Mouse (Mus musculus) E14TG2a.4 (cell line): ENCODE measurements around the gene Prph.

Experiments
- H3K27me3 ChIP-seq: 2 replicates; pipeline ENCODE4 v1.6.1; 2014; ENCODE audit warnings: low read length, control low read depth; ENCODE audit not compliant: insufficient read depth
- H3K36me3 ChIP-seq: 2 replicates; pipeline ENCODE4 v1.6.1; 2014; ENCODE audit warnings: low read length, control low read depth; ENCODE audit not compliant: insufficient read depth
- H3K4me1 ChIP-seq: replicated peaks from 2 replicates; pipeline ENCODE4 v1.6.1; 2014; ENCODE audit warnings: low read depth, low read length, control low read depth
- H3K4me3 ChIP-seq: replicated peaks from 2 replicates; pipeline ENCODE4 v1.5.1; 2014; ENCODE audit warnings: mild to moderate bottlenecking, low read length
- H3K9me3 ChIP-seq: 2 replicates; pipeline ENCODE4 v1.6.1; 2014; ENCODE audit warnings: low read length, control low read depth
- CTCF ChIP-seq: conservative IDR thresholded peaks from 2 replicates; pipeline ENCODE4 v1.5.1; 2014; ENCODE audit warnings: low read length
- NANOG ChIP-seq: IDR thresholded peaks from 2 replicates; pipeline ENCODE4 v1.6.1; 2014; ENCODE audit warnings: borderline replicate concordance, low read length, mixed read lengths
- POU5F1 ChIP-seq: IDR thresholded peaks from 2 replicates; pipeline ENCODE4 v1.6.1; 2014; ENCODE audit warnings: low read length, borderline replicate concordance

Prph gene

DNA sequence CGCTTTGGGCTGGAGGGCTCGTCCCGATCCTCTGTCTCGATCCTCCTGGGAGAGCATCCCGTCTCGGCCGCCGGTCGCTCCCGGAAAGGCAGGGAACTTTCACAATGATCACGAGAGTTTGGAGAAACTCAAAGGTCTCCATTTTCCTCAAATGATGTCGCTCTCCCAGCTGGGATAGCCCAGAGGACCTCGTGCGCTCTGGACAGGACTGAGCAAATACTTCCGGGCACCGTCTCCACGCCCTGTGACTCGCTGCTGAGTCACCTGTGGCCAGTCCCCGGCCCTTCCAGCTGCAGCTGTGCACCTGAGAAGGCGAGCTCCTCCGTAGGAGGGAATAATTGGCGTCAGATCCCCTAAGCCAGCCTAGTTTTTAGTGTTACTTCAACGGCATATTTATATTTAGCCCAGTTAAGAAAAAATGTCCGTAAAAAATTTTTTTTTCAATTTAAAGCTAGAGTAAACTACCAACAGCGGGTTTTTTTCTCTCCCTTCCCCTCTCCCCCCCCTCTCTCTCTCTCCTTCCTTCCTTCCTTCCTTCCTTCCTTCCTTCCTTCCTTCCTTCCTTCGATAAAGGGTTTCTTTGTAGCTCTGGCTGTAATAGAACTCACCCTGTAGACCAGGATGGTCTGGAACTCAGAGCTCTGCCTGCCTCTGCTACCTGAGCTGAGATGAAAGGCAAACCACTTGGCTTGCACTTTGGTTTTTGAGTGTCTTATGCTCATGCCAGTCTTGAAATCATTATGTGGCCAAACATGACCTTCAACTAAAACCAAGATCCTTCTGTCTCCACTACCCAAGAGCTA lies 24.2 kb upstream of the Prph start:
- Histone ChIP-seq H3K27me3 (no peaks in the 10 kb centered on the region), H3K4me3 (peak overlapping the region; percentile 97), H3K9me3 (no peaks in the 10 kb centered on the region), H3K4me1 (peaks cover 51% of the 10 kb centered on the region), H3K36me3 (peaks cover 38% of the 10 kb centered on the region)
- TF ChIP-seq CTCF (no peak), NANOG (no peak), POU5F1 (no peak)

DNA sequence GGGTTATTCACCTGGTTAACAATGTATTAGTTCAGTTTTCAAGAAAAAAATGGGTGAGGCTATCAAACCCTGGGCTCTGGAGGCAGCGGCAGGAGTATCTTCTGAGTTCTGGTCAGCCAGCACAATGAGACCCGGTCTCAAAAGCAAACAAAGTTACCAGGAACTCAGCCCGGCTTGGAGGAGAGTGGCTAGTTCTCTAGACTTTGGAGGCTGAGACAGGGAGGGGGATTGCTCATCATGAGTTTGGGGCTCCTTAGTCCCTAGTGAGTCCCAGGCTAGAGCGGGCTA lies 23.6 kb upstream of the Prph start:
- Histone ChIP-seq H3K4me3 (peak overlapping the region; percentile 97), H3K4me1 (peaks cover 54% of the 10 kb centered on the region), H3K27me3 (no peaks in the 10 kb centered on the region), H3K36me3 (peaks cover 43% of the 10 kb centered on the region), H3K9me3 (no peaks in the 10 kb centered on the region)
- no peak for TF ChIP-seq NANOG

DNA sequence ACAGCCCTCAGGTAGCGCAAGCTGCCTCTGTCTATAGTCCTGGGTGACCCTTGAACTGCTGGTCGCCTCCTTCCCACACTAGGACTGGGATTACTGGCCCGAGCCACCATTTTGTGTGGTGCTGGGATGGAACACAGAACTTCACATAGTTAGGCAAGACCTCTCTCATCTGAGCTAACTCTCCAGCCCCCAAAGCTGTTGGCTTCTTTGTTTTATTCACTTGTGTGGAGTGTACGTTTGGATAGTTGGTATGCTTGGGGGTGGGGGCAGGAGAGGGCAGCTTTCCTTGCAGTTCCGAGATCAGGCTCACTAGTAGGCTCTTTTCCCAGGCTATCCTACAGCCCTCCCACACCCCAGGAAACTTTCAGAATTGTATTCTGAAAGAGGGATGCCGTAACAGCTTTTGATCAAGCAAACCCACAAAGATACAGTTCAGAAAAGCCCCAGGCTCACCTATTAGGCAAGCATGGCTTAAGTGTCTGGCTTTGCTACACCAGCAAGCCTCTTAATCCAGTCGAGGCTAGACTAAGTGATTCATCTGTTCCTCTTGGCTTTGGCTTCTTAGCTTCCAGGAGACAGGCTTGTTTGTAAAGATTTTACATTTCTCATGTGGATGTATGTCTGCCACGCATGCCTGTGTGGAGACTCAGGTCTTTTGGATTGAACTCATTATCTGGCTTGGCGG lies 22.8 kb upstream of the Prph start:
- no peaks in the 10 kb centered on the region for H3K9me3 ChIP-seq
- peaks cover 50% of the 10 kb centered on the region for H3K36me3 ChIP-seq
- H3K27me3 ChIP-seq: no peaks in the 10 kb centered on the region
- peaks cover 57% of the 10 kb centered on the region for H3K4me1 ChIP-seq
- TF ChIP-seq POU5F1 (no peak), NANOG (no peak), CTCF (no peak)
- H3K4me3 ChIP-seq: peak overlapping the region; percentile 97

DNA sequence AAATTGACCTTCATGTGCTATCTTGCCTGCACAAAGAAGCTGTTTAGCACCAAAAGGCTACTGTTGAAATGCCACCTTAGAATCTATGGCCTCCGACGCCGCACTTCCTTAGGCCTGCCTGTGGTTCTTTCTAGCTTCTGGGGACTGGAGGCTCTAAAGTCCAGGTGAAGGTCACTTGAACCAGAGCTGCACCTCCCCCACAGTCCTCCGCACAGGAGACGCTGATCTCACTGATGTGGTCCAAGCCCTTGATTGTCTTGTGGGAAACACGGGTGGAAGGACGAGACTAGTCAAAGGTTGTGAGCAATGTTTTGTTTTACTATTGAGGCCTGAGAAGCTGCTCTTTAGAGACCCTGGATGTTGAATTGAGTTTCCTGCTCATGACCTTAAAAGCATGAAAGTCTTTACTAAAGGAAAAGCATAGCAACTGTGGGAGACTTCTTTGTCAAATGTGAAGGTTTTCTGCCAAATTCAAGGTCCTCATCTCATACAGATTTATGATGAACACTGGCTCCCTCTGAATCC lies 22.2 kb upstream of the Prph start:
- Histone ChIP-seq H3K4me3 (peak overlapping the region; percentile 97), H3K27me3 (no peaks in the 10 kb centered on the region), H3K9me3 (no peaks in the 10 kb centered on the region), H3K4me1 (peaks cover 53% of the 10 kb centered on the region), H3K36me3 (peaks cover 51% of the 10 kb centered on the region)
- TF ChIP-seq NANOG: no peak
- TF ChIP-seq CTCF: no peak
- TF ChIP-seq POU5F1: no peak

DNA sequence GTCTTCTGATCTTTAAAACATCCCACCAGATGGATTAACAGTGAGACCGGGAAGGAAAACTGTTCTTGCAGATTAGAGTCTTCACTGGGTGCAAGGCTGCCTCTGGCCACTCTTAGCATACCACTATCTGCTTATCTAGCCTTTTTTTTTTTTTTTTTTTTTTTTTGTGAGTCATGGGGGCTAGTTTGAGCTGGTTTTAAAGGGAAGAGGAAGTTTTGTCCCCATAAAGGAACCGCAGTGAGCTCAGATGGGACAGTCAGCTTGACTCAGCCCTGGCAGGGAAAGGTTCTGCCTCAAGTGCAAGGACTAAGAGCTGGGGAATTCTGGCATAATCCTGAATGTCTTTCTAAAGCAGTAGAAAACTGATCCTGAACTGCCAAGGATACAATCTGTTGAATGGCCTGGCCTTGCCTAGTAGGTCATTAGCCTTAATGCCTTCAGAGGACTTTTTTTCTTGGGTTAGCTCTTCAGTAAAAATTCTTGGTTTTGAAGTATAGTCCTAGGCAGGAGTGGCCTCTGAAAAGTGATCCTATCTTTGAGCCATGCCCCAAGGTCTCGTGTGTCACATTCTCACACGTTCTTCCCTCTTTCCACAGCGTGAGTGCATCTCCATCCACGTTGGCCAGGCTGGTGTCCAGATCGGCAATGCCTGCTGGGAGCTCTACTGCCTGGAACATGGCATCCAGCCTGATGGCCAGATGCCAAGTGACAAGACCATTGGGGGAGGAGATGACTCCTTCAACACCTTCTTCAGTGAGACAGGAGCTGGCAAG lies 21.3 kb upstream of the Prph start:
- Histone ChIP-seq H3K36me3 (peaks cover 59% of the 10 kb centered on the region), H3K4me1 (peaks cover 56% of the 10 kb centered on the region), H3K27me3 (no peaks in the 10 kb centered on the region), H3K4me3 (peak overlapping the region; percentile 97; the same call in 1 of the 2 replicates), H3K9me3 (no peaks in the 10 kb centered on the region)
- TF ChIP-seq CTCF (no peak), NANOG (no peak), POU5F1 (no peak)

DNA sequence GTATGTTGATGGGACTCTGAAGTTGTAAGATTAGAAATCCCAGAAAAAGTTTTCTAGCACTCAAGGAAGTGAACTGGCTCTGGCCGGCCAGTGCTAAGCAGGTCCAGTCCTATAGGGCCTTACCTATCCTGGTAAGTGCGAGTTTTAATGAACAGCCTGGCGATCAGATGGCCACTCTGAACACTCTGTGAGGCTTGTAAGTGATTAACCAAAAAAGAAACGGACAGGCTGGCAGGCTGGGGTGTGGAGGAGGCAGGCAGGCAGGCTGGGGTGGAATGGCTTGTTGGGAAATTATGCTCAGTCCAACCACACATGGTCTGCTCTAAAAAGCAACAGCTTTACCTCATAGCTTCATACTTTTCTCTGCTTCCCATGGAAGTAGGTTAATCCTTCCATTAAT lies 19.5 kb upstream of the Prph start:
- peaks cover 62% of the 10 kb centered on the region for H3K36me3 ChIP-seq
- H3K4me1 ChIP-seq: peaks cover 64% of the 10 kb centered on the region
- TF ChIP-seq CTCF (no peak), POU5F1 (no peak)
- no peaks in the 10 kb centered on the region for H3K9me3 ChIP-seq
- no peaks in the 10 kb centered on the region for H3K27me3 ChIP-seq
- no peak overlapping the region for H3K4me3 ChIP-seq

DNA sequence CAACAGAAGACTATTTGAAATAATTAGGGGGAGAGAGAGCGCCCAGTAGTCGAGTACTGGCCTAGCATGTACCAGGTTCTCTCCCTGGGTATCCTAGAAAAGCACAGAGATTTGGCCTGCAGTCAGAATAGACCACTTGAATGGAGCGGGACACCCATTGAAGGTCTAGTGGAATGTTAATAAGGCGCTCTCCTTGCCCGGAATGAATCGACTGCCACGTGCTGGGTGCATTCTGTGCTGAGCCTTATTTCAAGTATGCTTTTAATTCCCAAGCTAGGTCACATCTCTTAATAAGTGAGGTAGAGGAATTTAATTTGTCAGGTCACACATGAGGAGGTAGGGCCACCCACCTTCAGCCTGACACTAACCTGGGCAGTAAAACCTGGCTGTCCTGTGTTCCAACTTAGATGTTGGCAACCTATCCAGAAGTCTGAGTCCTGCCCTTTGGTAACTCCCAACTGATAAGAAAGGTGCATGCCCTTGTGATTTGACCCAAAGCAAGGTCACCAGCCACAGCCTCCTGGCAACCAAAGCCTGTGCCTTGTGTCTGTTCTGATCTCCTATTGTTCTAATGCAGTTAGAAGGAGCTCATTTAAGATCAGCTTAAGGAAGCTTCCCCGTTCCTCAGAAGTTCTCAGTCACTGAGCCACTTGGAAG lies 18.6 kb upstream of the Prph start:
- Histone ChIP-seq H3K27me3 (no peaks in the 10 kb centered on the region), H3K36me3 (peaks cover 62% of the 10 kb centered on the region), H3K9me3 (no peaks in the 10 kb centered on the region), H3K4me3 (no peak overlapping the region), H3K4me1 (peaks cover 67% of the 10 kb centered on the region)
- no peak for TF ChIP-seq NANOG
- no peak for TF ChIP-seq CTCF
- no peak for TF ChIP-seq POU5F1

DNA sequence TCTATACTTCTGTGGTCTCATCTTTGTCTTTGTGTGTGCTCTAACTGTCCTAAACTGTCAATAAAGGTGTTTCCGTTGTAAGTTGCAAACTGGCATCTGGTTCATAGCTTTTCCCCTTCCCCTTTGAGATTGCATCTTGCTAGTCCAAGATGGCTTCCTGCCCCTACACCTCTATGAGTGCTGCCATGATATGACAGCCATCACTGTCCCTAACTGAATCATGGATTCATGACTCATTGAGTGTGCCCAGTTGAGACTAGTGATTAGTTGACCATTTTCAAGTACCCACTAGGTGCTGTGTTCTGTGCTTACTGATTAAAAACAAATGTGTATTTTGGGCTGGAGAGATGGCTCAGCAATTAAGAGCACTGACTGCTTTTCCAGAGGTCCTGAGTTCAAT lies 16.9 kb upstream of the Prph start:
- Histone ChIP-seq H3K27me3 (no peaks in the 10 kb centered on the region; the same call in 1 of the 2 replicates), H3K4me3 (no peak overlapping the region), H3K36me3 (peaks cover 50% of the 10 kb centered on the region), H3K4me1 (peaks cover 52% of the 10 kb centered on the region), H3K9me3 (no peaks in the 10 kb centered on the region)
- TF ChIP-seq CTCF (no peak), NANOG (no peak), POU5F1 (no peak)
